Mouse (Mus musculus): ENCODE results near the gene Prdm1. TPM values are rescaled to one million over a fixed set of nuclear protein-coding genes. Genes with fewer than 3 reads are reported as not detected.

Prdm1 gene
- total RNA-seq (2021), result under 1 TPM; 0.34 to 0.72 TPM
- long read RNA-seq, experiment 1, result 0 reads
- long read RNA-seq, experiment 2, result 0 reads

- Histone ChIP-seq H3K4me3 (peak within 1 kb of the TSS; percentile 56), H3K27ac (no peak within 1 kb of the TSS)
- TF ChIP-seq CTCF (conservative IDR thresholded peaks at IDR 0.05), result no peak
- DNase-seq (ENCODE audit: low spot score in 2 of 2), result no peak
Observed at GRCm38 (mm10) chr10:44528291-44529082, at the start of gene Prdm1. Gene Prdm1, minus strand, starts transcription at chr10:44528501.

GRCm38 (mm10) chr10:44565971-44566370 is 37.7 kb upstream of the Prdm1 start:
- no peak for DNase-seq (ENCODE audit: low spot score in 2 of 2)
- no peak overlapping the region for H3K4me3 ChIP-seq
- TF ChIP-seq CTCF (conservative IDR thresholded peaks at IDR 0.05), result no peak
- H3K27ac ChIP-seq, result no peak overlapping the region

- Histone ChIP-seq H3K4me3 (no peak overlapping the region), H3K27ac (no peak overlapping the region)
- no peak for DNase-seq (ENCODE audit: low spot score in 2 of 2)
- TF ChIP-seq CTCF (conservative IDR thresholded peaks at IDR 0.05), result no peak
Observed at GRCm38 (mm10) chr10:44565109-44565508, 36.8 kb upstream of the Prdm1 start.

GRCm38 (mm10) chr10:44556845-44557244 is 28.5 kb upstream of the Prdm1 start:
- H3K4me3 ChIP-seq, result no peak overlapping the region
- no peak overlapping the region for H3K27ac ChIP-seq
- TF ChIP-seq CTCF (conservative IDR thresholded peaks at IDR 0.05), result no peak
- no peak for DNase-seq (ENCODE audit: low spot score in 2 of 2)

GRCm38 (mm10) chr10:44555317-44555716 is 27.0 kb upstream of the Prdm1 start:
- DNase-seq (ENCODE audit: low spot score in 2 of 2), result no peak
- Histone ChIP-seq H3K4me3 (no peak overlapping the region), H3K27ac (no peak overlapping the region)
- no peak for TF ChIP-seq CTCF (conservative IDR thresholded peaks at IDR 0.05)

- DNase-seq (ENCODE audit: low spot score in 2 of 2), result no peak
- Histone ChIP-seq H3K27ac (no peak overlapping the region), H3K4me3 (no peak overlapping the region)
- no peak for TF ChIP-seq CTCF (conservative IDR thresholded peaks at IDR 0.05)
Observed at GRCm38 (mm10) chr10:44553648-44554047, 25.3 kb upstream of the Prdm1 start.

GRCm38 (mm10) chr10:44539033-44539578 is 10.8 kb upstream of the Prdm1 start:
- Histone ChIP-seq H3K27ac (no peak overlapping the region), H3K4me3 (no peak overlapping the region)
- TF ChIP-seq CTCF (conservative IDR thresholded peaks at IDR 0.05), result no peak
- DNase-seq (ENCODE audit: low spot score in 2 of 2), result no peak

GRCm38 (mm10) chr10:44538137-44538536 is 9.8 kb upstream of the Prdm1 start:
- Histone ChIP-seq H3K27ac (no peak overlapping the region), H3K4me3 (no peak overlapping the region)
- DNase-seq (ENCODE audit: low spot score in 2 of 2), result no peak
- TF ChIP-seq CTCF (conservative IDR thresholded peaks at IDR 0.05), result no peak

GRCm38 (mm10) chr10:44530067-44530360 is 1.7 kb upstream of the Prdm1 start:
- Histone ChIP-seq H3K27ac (no peak overlapping the region), H3K4me3 (peak overlapping the region; percentile 56)
- TF ChIP-seq CTCF (conservative IDR thresholded peaks at IDR 0.05), result no peak
- no peak for DNase-seq (ENCODE audit: low spot score in 2 of 2)

- peak; percentile 16 to 34 for DNase-seq (ENCODE audit: low spot score in 2 of 2)
- Histone ChIP-seq H3K4me3 (peak overlapping the region; percentile 56), H3K27ac (no peak overlapping the region; the same call in 1 of the 2 replicates)
- TF ChIP-seq CTCF (conservative IDR thresholded peaks at IDR 0.05), result no peak
Observed at GRCm38 (mm10) chr10:44529218-44530066, 1.1 kb upstream of the Prdm1 start.

GRCm38 (mm10) chr10:44527651-44528050 is 650 bp downstream of the Prdm1 start:
- no peak for DNase-seq (ENCODE audit: low spot score in 2 of 2)
- no peak for TF ChIP-seq CTCF (conservative IDR thresholded peaks at IDR 0.05)
- Histone ChIP-seq H3K27ac (no peak overlapping the region), H3K4me3 (no peak overlapping the region; the same call in 1 of the 2 replicates)

GRCm38 (mm10) chr10:44526751-44527591 is 1.3 kb downstream of the Prdm1 start:
- Histone ChIP-seq H3K27ac (no peak overlapping the region), H3K4me3 (peak overlapping the region; percentile 23; the same call in 1 of the 2 replicates)
- no peak for TF ChIP-seq CTCF (conservative IDR thresholded peaks at IDR 0.05)
- no peak for DNase-seq (ENCODE audit: low spot score in 2 of 2)

Data from layer of hippocampus, adult 2 months (tissue).